In genomic region chr5:113939263-113939900, GRCm38 (mm10) we compare ENCODE assay signal across 14 mouse cellular contexts.
"Had no signal": no experiment of that assay in that cellular context is flagged by ENCODE, and none has a peak within 500 bp of the region (broad histone marks: within the 10 kb centered on the region; RNA-seq: fewer than 3 reads in every experiment).

No protein-coding gene starts in this region.

- H3K4me1 ChIP-seq: limb, embryonic 15.5 days had no signal

- ATAC-seq: liver, embryonic 12.5 days; midbrain, embryonic 16.5 days had no signal

- H3K4me2 ChIP-seq: limb, embryonic 15.5 days; liver, embryonic 12.5 days; lung, embryonic 14.5 days; midbrain, embryonic 11.5 days; neural tube, embryonic 13.5 days had no signal

- H3K9ac ChIP-seq: limb, embryonic 15.5 days; lung, embryonic 14.5 days; neural tube, embryonic 13.5 days had no signal

- H3K9me3 ChIP-seq: limb, embryonic 15.5 days; liver, embryonic 12.5 days; neural tube, embryonic 13.5 days had no signal

- H3K27ac ChIP-seq: left cerebral cortex, adult 2 months; limb, embryonic 15.5 days; liver, embryonic 12.5 days; neural tube, embryonic 13.5 days had no signal

- H3K4me3 ChIP-seq: left cerebral cortex, adult 2 months; limb, embryonic 15.5 days; liver, embryonic 12.5 days; neural tube, embryonic 13.5 days had no signal

- DNase-seq: kidney, postnatal 25 days; lung, embryonic 14.5 days; lung, postnatal 10 days; lung, postnatal 4 days; retina, postnatal 1 day; right cerebral cortex, postnatal 4 days; spleen, adult 18-20 months; thymus, postnatal 36 days had no signal

- H3K27me3 ChIP-seq: limb, embryonic 15.5 days; liver, embryonic 12.5 days; neural tube, embryonic 13.5 days had no signal
